Mouse (Mus musculus): ENCODE measurements at regions not wholly inside any gene's neighbourhood (a gene's known extent, or its start where the extent isn't known, plus 50 kb on each side); places are given as distances from the start of the nearest gene placed in this dataset.
A peak's percentile ranks its signal among the peaks of the same experiment; 100 is the strongest.

GRCm38 (mm10) chr15:65646470-65646869 is 631.8 kb upstream of the Gm21961 start:
- DNase-seq (ENCODE audit: low read depth, low spot score) = no peak

- no peak for DNase-seq (ENCODE audit: low read depth, low spot score)
Observed at GRCm38 (mm10) chr15:65639484-65639883, 624.8 kb upstream of the Gm21961 start.

- DNase-seq (ENCODE audit: low read depth, low spot score) = peak; percentile 40
Observed at GRCm38 (mm10) chr15:65637520-65638184, 622.9 kb upstream of the Gm21961 start.

- no peak for DNase-seq (ENCODE audit: low read depth, low spot score)
Observed at GRCm38 (mm10) chr15:65632440-65632839, 617.7 kb upstream of the Gm21961 start.

GRCm38 (mm10) chr15:65630476-65630875 is 615.8 kb upstream of the Gm21961 start:
- no peak for DNase-seq (ENCODE audit: low read depth, low spot score)

GRCm38 (mm10) chr15:65592718-65593477 is 578.2 kb upstream of the Gm21961 start:
- DNase-seq (ENCODE audit: low read depth, low spot score) = peak; percentile 8

GRCm38 (mm10) chr15:65585566-65585965 is 570.9 kb upstream of the Gm21961 start:
- DNase-seq (ENCODE audit: low read depth, low spot score) = no peak

GRCm38 (mm10) chr15:65579353-65579752 is 564.6 kb upstream of the Gm21961 start:
- no peak for DNase-seq (ENCODE audit: low read depth, low spot score)

- no peak for DNase-seq (ENCODE audit: low read depth, low spot score)
Observed at GRCm38 (mm10) chr15:65567931-65568330, 553.2 kb upstream of the Gm21961 start.

- no peak for DNase-seq (ENCODE audit: low read depth, low spot score)
Observed at GRCm38 (mm10) chr15:65557846-65558835, 543.4 kb upstream of the Gm21961 start.

GRCm38 (mm10) chr15:65549046-65549445 is 534.3 kb upstream of the Gm21961 start:
- no peak for DNase-seq (ENCODE audit: low read depth, low spot score)

- no peak for DNase-seq (ENCODE audit: low read depth, low spot score)
Observed at GRCm38 (mm10) chr15:65535606-65536005, 520.9 kb upstream of the Gm21961 start.

GRCm38 (mm10) chr15:65532241-65532640 is 517.5 kb upstream of the Gm21961 start:
- no peak for DNase-seq (ENCODE audit: low read depth, low spot score)

- DNase-seq (ENCODE audit: low read depth, low spot score) = no peak
Observed at GRCm38 (mm10) chr15:65502656-65503055, 488.0 kb upstream of the Gm21961 start.

- no peak for DNase-seq (ENCODE audit: low read depth, low spot score)
Observed at GRCm38 (mm10) chr15:65478940-65479339, 464.2 kb upstream of the Gm21961 start.

- DNase-seq (ENCODE audit: low read depth, low spot score) = no peak
Observed at GRCm38 (mm10) chr15:65455203-65455816, 440.6 kb upstream of the Gm21961 start.

- DNase-seq (ENCODE audit: low read depth, low spot score) = no peak
Observed at GRCm38 (mm10) chr15:65452258-65453028, 437.7 kb upstream of the Gm21961 start.

GRCm38 (mm10) chr15:65419736-65420135 is 405.0 kb upstream of the Gm21961 start:
- no peak for DNase-seq (ENCODE audit: low read depth, low spot score)
